Comparison of ENCODE assay signal across 8 mouse cellular contexts in the genomic region with DNA sequence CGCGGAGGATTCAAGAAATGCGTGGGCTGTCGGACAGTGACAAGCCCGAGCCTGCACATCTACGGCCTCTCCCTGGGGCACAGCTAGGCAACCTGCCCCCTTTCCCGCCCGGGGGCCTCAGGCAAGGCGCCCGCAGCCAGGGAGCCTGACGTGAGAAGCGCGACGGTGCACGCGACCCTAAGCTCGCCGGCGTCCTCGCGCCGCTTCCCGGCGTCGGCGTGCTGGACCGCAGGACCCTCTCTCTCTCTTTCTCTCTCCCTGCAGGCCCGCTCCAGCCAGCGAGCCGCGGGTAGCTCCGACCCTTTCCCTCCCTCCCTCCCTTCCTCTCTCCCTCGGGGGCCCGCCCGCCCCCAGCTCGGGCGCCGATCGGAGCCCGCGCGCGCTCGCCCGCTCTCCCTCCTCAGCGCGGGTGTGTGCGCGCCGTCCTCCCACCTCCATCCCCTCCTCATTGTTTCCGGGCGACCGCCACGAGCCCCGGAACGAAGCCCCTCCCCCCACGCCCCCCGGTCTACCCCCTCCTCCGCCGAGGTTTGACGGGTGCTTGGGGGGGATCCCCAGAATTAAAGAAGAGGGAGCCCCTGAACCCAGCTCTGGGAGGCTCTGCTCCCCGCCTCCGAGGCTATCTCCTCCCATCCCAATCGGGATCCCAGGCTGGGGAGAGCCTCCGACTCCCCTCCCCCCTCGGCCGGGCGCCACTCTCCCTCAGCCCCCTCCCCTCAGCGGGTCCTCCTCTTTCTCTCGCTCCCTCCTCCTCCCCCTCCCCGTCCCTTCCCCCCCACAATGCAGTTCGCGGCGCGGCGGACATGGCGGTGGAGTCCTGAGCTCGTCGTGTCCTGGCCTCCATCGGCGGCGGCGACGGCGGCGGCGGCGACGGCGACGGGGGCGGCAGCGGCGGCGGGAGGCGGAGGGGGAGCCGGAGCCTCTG. TPM values are rescaled to one million over a fixed set of nuclear protein-coding genes. Genes with fewer than 3 reads are reported as not detected.
DNase-seq lines count a peak whose midpoint lies in the region; ATAC-seq and TF ChIP-seq lines count a peak whose summit lies in the region.

A gene (plus strand): TSS at position 196 of the 925 bp plus-strand sequence.

- no peaks in the 10 kb centered on the region for H3K27me3 ChIP-seq in heart, embryonic 11.5 days (ENCODE audit: control insufficient read depth, insufficient read depth, low read length)
- no peaks in the 10 kb centered on the region for H3K27me3 ChIP-seq in kidney, embryonic 16.5 days (ENCODE audit: insufficient read depth, low read length)
- H3K27me3 ChIP-seq in liver, adult 2 months (ENCODE audit: control insufficient read depth, insufficient read depth, low read length): no peaks in the 10 kb centered on the region
- no peaks in the 10 kb centered on the region for H3K27me3 ChIP-seq in myocyte (ENCODE audit: control insufficient read depth, insufficient read depth, insufficient read length)
- no peaks in the 10 kb centered on the region for H3K27me3 ChIP-seq in splenic B cell, adult 2 months (ENCODE audit: control insufficient read depth, insufficient read depth, low read length, poor library complexity, severe bottlenecking)

- H3K4me2 ChIP-seq in heart, embryonic 11.5 days: peak within 1 kb of the TSS; percentile 90
- H3K4me2 ChIP-seq in kidney, embryonic 16.5 days (replicated peaks; ENCODE audit: low read depth, low read length): peak within 1 kb of the TSS; percentile 81
- H3K4me2 ChIP-seq in myocyte (ENCODE audit: low read depth): peak within 1 kb of the TSS; percentile 85

- peaks cover 7% of the 10 kb centered on the region; the same call in 1 of the 2 replicates for H3K79me2 ChIP-seq in liver, adult 2 months (ENCODE audit: control insufficient read depth, insufficient read depth, low read length)
- peaks cover 43% of the 10 kb centered on the region for H3K79me2 ChIP-seq in myocyte (ENCODE audit: control insufficient read depth, insufficient read depth)

- H3K4me3 ChIP-seq in bone marrow macrophage, adult 2 months (ENCODE audit: insufficient read depth, low read length): peak within 1 kb of the TSS; percentile 72
- H3K4me3 ChIP-seq in embryonic fibroblast, embryonic 13.5 days (ENCODE audit: insufficient read depth, low read length): peak within 1 kb of the TSS; percentile 66
- peak within 1 kb of the TSS; percentile 99 for H3K4me3 ChIP-seq in heart, embryonic 11.5 days (ENCODE audit: low read depth, low read length)
- peak within 1 kb of the TSS; percentile 97 for H3K4me3 ChIP-seq in kidney, embryonic 16.5 days (ENCODE audit: low read length)
- peak within 1 kb of the TSS; percentile 95 for H3K4me3 ChIP-seq in liver, adult 2 months (ENCODE audit: insufficient read depth, low read depth, low read length)
- H3K4me3 ChIP-seq in myocyte: peak within 1 kb of the TSS; percentile 70

- peak; percentile 95 for DNase-seq in A20 (ENCODE audit: low read depth, low spot score)
- DNase-seq in liver, adult 2 months (ENCODE audit: extremely low read depth, low read depth, low spot score): peak; percentile 56
- DNase-seq in splenic B cell, adult 2 months (ENCODE audit: low read depth, low spot score): peak; percentile 82

- H3K9ac ChIP-seq in heart, embryonic 11.5 days (ENCODE audit: low read depth, low read length): peak within 1 kb of the TSS; percentile 97
- peak within 1 kb of the TSS; percentile 100 for H3K9ac ChIP-seq in kidney, embryonic 16.5 days (replicated peaks; ENCODE audit: low read length)
- H3K9ac ChIP-seq in liver, adult 2 months (ENCODE audit: low read depth, low read length): peak within 1 kb of the TSS; percentile 97

- peaks cover 36% of the 10 kb centered on the region for H3K4me1 ChIP-seq in bone marrow macrophage, adult 2 months (ENCODE audit: control insufficient read depth, insufficient read depth, low read length)
- peaks cover 6% of the 10 kb centered on the region for H3K4me1 ChIP-seq in embryonic fibroblast, embryonic 13.5 days (ENCODE audit: control insufficient read depth, insufficient read depth, low read length)
- H3K4me1 ChIP-seq in heart, embryonic 11.5 days (ENCODE audit: control insufficient read depth, insufficient read depth, low read length): peaks cover 4% of the 10 kb centered on the region; the same call in 1 of the 2 replicates
- peaks cover 11% of the 10 kb centered on the region for H3K4me1 ChIP-seq in kidney, embryonic 16.5 days (ENCODE audit: insufficient read depth, low read length)
- peaks cover 12% of the 10 kb centered on the region for H3K4me1 ChIP-seq in liver, adult 2 months (ENCODE audit: control insufficient read depth, insufficient read depth, low read length)

- peak within 1 kb of the TSS; percentile 67 for H3K27ac ChIP-seq in bone marrow macrophage, adult 2 months (ENCODE audit: insufficient read depth, low read depth, low read length)
- H3K27ac ChIP-seq in embryonic fibroblast, embryonic 13.5 days (ENCODE audit: insufficient read depth, low read length): peak within 1 kb of the TSS; percentile 55
- H3K27ac ChIP-seq in heart, embryonic 11.5 days (ENCODE audit: low read depth, low read length): peak within 1 kb of the TSS; percentile 98
- peak within 1 kb of the TSS; percentile 98 for H3K27ac ChIP-seq in kidney, embryonic 16.5 days (ENCODE audit: low read length)
- H3K27ac ChIP-seq in liver, adult 2 months (replicated peaks; ENCODE audit: insufficient read depth, low read depth, low read length): peak within 1 kb of the TSS; percentile 95

- no peaks in the 10 kb centered on the region for H3K9me3 ChIP-seq in heart, embryonic 11.5 days (replicated peaks; ENCODE audit: control insufficient read depth, low read length)
- H3K9me3 ChIP-seq in kidney, embryonic 16.5 days (ENCODE audit: low read length): no peaks in the 10 kb centered on the region

- H3K36me3 ChIP-seq in heart, embryonic 11.5 days (ENCODE audit: control insufficient read depth, insufficient read depth, low read length): no peaks in the 10 kb centered on the region
- 0 out of 2 replicates have a peak, but pooled peaks cover 2% of the 10 kb centered on the region for H3K36me3 ChIP-seq in kidney, embryonic 16.5 days (ENCODE audit: insufficient read depth, low read length)
- no peaks in the 10 kb centered on the region for H3K36me3 ChIP-seq in liver, adult 2 months (ENCODE audit: control insufficient read depth, insufficient read depth, low read length)
- H3K36me3 ChIP-seq in myocyte (ENCODE audit: control insufficient read depth, insufficient read depth): no peaks in the 10 kb centered on the region
- H3K36me3 ChIP-seq in splenic B cell, adult 2 months (ENCODE audit: control insufficient read depth, insufficient read depth, low read length, poor library complexity, severe bottlenecking): 0 out of 2 replicates have a peak, but pooled peaks cover 2% of the 10 kb centered on the region

- H3ac ChIP-seq in myocyte (ENCODE audit: control insufficient read depth, insufficient read length): peak within 1 kb of the TSS; percentile 99

- no peak for TF ChIP-seq POLR2A in bone marrow macrophage, adult 2 months (IDR thresholded peaks at IDR 0.05; ENCODE audit: borderline replicate concordance, low read depth, low read length)
- peak; percentile 64 for TF ChIP-seq POLR2A in embryonic fibroblast, embryonic 13.5 days (IDR thresholded peaks at IDR 0.05; ENCODE audit: low read depth, low read length)
- peak; percentile 58; the same call in 1 of the 2 replicates for TF ChIP-seq POLR2A in liver, adult 2 months (IDR thresholded peaks at IDR 0.05; ENCODE audit: extremely low read depth, insufficient read depth, low read length)
- peak; percentile 81 for TF ChIP-seq POLR2A in myocyte (IDR thresholded peaks at IDR 0.05; ENCODE audit: insufficient read length, low read depth)

- peak; percentile 87 for ATAC-seq in heart, embryonic 11.5 days (replicated peaks; ENCODE audit: insufficient number of reproducible peaks, low FRiP score, low TSS enrichment)
- ATAC-seq in kidney, embryonic 16.5 days (ENCODE audit: low FRiP score, low TSS enrichment): peak; percentile 92

- WGBS in heart, embryonic 11.5 days (ENCODE audit: insufficient replicate concordance): under 1% methylated on average over 77 of the region's 97 CpGs
- under 1% methylated on average over 54 of the region's 97 CpGs for WGBS in kidney, embryonic 16.5 days
- under 1% methylated on average over 91 of the region's 97 CpGs for whole genome bisulfite sequencing in liver, adult 2 months

- no peak for TF ChIP-seq CTCF in bone marrow macrophage, adult 2 months (IDR thresholded peaks at IDR 0.05; ENCODE audit: low read depth, low read length)
- TF ChIP-seq CTCF in embryonic fibroblast, embryonic 13.5 days (IDR thresholded peaks at IDR 0.05; ENCODE audit: borderline replicate concordance, insufficient read depth, low read length): no peak
- TF ChIP-seq CTCF in liver, adult 2 months (IDR thresholded peaks at IDR 0.05; ENCODE audit: low read depth, low read length): no peak

TF ChIP-seq in myocyte, 11 proteins besides CTCF, POLR2A, EP300 and RAD21:
- TF ChIP-seq MAX (IDR thresholded peaks at IDR 0.05; ENCODE audit: low read depth) (no peak), REST (IDR thresholded peaks at IDR 0.05; ENCODE audit: insufficient read depth, insufficient read length) (no peak), MYOD1 (IDR thresholded peaks at IDR 0.05; ENCODE audit: control insufficient read depth in 1 of 3, insufficient read length in 2 of 3, low read depth in 2 of 3) (peak in 1 of 3 experiments; percentile 6), POLR2AphosphoS2 (IDR thresholded peaks at IDR 0.05; ENCODE audit: insufficient read length, low read depth) (peak; percentile 64), CEBPB (IDR thresholded peaks at IDR 0.05; ENCODE audit: insufficient read depth, poor library complexity, severe bottlenecking) (no peak), SRF (IDR thresholded peaks at IDR 0.05; ENCODE audit: control insufficient read depth, insufficient read length, low read depth) (no peak), TCF3 (IDR thresholded peaks at IDR 0.05; ENCODE audit: insufficient read length, low read depth) (no peak), MYOG (IDR thresholded peaks at IDR 0.05; ENCODE audit: control insufficient read depth in 1 of 3, insufficient read depth in 1 of 3, insufficient read length in 2 of 3, low read depth in 2 of 3) (peak in 1 of 3 experiments; percentile 28), TCF12 (IDR thresholded peaks at IDR 0.05; ENCODE audit: insufficient read depth, poor library complexity, severe bottlenecking) (no peak)

RNA-seq across cellular contexts. Expression of the gene that starts here (rescaled TPM):
- polyA plus RNA-seq in bone marrow macrophage, adult 2 months (2012; ENCODE audit: insufficient read depth, insufficient read length, missing spikeins): 37.6 and 48.2 TPM in 2 replicates
- polyA plus RNA-seq in embryonic fibroblast, embryonic 13.5 days (2011; ENCODE audit: insufficient read length, low read depth, missing spikeins): 32.3 and 45.1 TPM in 2 replicates
- polyA plus RNA-seq in heart, embryonic 11.5 days (2014; fragmentation: Nextera tagmentation; extraction: Ambion mirVana): 48.5 and 56.1 TPM in 2 replicates
- 55.1 and 72.0 TPM in 2 replicates for polyA plus RNA-seq in kidney, embryonic 16.5 days (2015; fragmentation: Nextera tagmentation; extraction: Ambion mirVana)
- total RNA-seq in liver, adult 2 months (2014; rRNA removed): 30.3 and 34.6 TPM in 2 replicates
- 17.8 and 23.6 TPM in 2 replicates for polyA plus RNA-seq in liver, adult 2 months (2012; rRNA removed)
- polyA plus RNA-seq in myocyte (2012; fragmentation: generic; extraction: Trizol): 10.6 TPM

Comparison
In these comparisons a context has a peak if more than half of its experiments do, and no peak if none do; other contexts are left out.
1. Peak in every context shown above with its lines: DNase-seq, ATAC-seq, H3K4me3 ChIP-seq and H3K27ac ChIP-seq.